Mouse (Mus musculus): ENCODE results near the gene Cd244a.
A peak's percentile ranks its signal among the peaks of the same experiment; 100 is the strongest.

Cd244a gene

GRCm38 (mm10) chr1:171558898-171559297 lies at the start of gene Cd244a:
TSS of gene Cd244a (plus strand) at chr1:171559193.
- DNase-seq, result no peak

GRCm38 (mm10) chr1:171513234-171513633 lies 45.8 kb upstream of the Cd244a start:
- no peak for DNase-seq

- no peak for DNase-seq
These were observed 45.2 kb upstream of the Cd244a start for GRCm38 (mm10) chr1:171513760-171514159.

- no peak for DNase-seq
These were observed 44.0 kb upstream of the Cd244a start for GRCm38 (mm10) chr1:171515039-171515438.

GRCm38 (mm10) chr1:171515557-171515956 lies 43.4 kb upstream of the Cd244a start:
- no peak for DNase-seq

- no peak for DNase-seq
These were observed 27.6 kb upstream of the Cd244a start for GRCm38 (mm10) chr1:171531367-171531766.

- no peak for DNase-seq
These were observed 26.2 kb upstream of the Cd244a start for GRCm38 (mm10) chr1:171532830-171533229.

GRCm38 (mm10) chr1:171534557-171534956 lies 24.4 kb upstream of the Cd244a start:
- no peak for DNase-seq

GRCm38 (mm10) chr1:171535194-171535593 lies 23.8 kb upstream of the Cd244a start, which contains the start of gene Itln1:
TSS of gene Itln1 (minus strand) at chr1:171535294.
- no peak for DNase-seq

GRCm38 (mm10) chr1:171540694-171541093 lies 18.3 kb upstream of the Cd244a start:
- no peak for DNase-seq

GRCm38 (mm10) chr1:171551326-171551725 lies 7.7 kb upstream of the Cd244a start:
- DNase-seq, result no peak

GRCm38 (mm10) chr1:171552230-171552629 lies 6.8 kb upstream of the Cd244a start:
- no peak for DNase-seq

GRCm38 (mm10) chr1:171553359-171554341 lies 5.3 kb upstream of the Cd244a start:
- no peak for DNase-seq

GRCm38 (mm10) chr1:171556366-171556765 lies 2.6 kb upstream of the Cd244a start:
- DNase-seq, result no peak

- no peak for DNase-seq
These were observed 586 bp upstream of the Cd244a start for GRCm38 (mm10) chr1:171558407-171558806.

GRCm38 (mm10) chr1:171560262-171560661 lies 1.3 kb downstream of the Cd244a start:
- no peak for DNase-seq

- no peak for DNase-seq
These were observed 2.2 kb downstream of the Cd244a start for GRCm38 (mm10) chr1:171561200-171561599.

GRCm38 (mm10) chr1:171561639-171562225 lies 2.7 kb downstream of the Cd244a start:
- DNase-seq, result no peak

GRCm38 (mm10) chr1:171563042-171563441 lies 4.0 kb downstream of the Cd244a start:
- no peak for DNase-seq

GRCm38 (mm10) chr1:171564247-171564646 lies 5.3 kb downstream of the Cd244a start:
- DNase-seq, result no peak

GRCm38 (mm10) chr1:171565888-171566287 lies 6.9 kb downstream of the Cd244a start:
- DNase-seq, result no peak

GRCm38 (mm10) chr1:171566777-171567176 lies 7.8 kb downstream of the Cd244a start:
- peak; percentile 9 for DNase-seq

GRCm38 (mm10) chr1:171568436-171568835 lies 9.4 kb downstream of the Cd244a start:
- DNase-seq, result no peak

GRCm38 (mm10) chr1:171577168-171577567 lies 18.2 kb downstream of the Cd244a start:
- no peak for DNase-seq

All from cerebellum, adult 11-12 months (tissue).